Mouse (Mus musculus) heart, adult 9 months (tissue): Measurements from ENCODE around the gene Iltifb.
"Not testable (repeated sequence)": the region's sequence is repeated elsewhere in the genome, so short reads cannot be mapped to it uniquely, and the experiment has no call there.

ENCODE experiments used
- DNase-seq, 2 experiments: peaks; one replicate each; pipeline ENCODE4 v3.0.0; 2022; ENCODE audit warnings: low spot score in 2 of 2

The Iltifb gene

DNA sequence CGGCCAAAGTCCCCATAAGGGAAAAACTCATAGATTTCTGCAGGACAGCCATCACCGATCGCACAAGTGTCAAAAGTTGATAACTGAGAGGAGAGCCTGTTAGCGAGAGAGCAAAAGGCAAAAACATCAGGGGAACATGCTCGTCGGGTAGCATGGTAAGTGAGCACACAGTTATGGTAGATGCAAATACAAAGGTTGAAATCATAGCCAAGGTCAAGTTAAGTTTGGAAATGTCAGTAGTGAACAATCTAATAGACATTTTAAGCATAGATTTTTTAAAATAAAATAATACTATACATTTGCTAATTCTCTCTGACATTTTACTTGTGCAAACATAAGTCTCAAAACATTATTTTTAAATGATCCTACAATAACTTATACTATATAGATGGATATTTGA, at the start of gene Iltifb:
Gene Iltifb (minus strand): TSS at position 101 of the 400 bp plus-strand sequence.
- DNase-seq = no peak

DNA sequence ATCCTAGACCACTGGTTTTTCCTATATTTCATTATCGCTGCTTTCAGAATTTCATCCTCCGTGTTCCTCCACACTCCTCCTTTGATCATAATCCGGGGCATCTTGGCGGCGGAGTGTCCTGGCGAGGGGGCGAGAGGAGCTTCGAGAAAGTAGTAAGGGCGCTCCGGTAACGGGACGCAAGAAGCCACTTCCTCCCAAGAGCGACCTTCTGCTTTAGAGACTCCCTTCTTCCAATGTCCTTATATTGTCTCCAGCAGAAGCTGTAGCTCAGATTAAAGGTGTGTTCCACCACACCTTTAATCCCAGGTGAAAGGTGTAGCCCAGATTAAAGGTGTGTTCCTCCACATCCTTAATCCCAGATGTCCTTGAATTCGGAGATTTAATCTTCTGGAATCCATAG, 48.3 kb upstream of the Iltifb start, which contains the start of gene Gm9046:
Gene Gm9046 (minus strand): TSS at position 101 of the 400 bp plus-strand sequence.
- not testable (repeated sequence) for DNase-seq

DNA sequence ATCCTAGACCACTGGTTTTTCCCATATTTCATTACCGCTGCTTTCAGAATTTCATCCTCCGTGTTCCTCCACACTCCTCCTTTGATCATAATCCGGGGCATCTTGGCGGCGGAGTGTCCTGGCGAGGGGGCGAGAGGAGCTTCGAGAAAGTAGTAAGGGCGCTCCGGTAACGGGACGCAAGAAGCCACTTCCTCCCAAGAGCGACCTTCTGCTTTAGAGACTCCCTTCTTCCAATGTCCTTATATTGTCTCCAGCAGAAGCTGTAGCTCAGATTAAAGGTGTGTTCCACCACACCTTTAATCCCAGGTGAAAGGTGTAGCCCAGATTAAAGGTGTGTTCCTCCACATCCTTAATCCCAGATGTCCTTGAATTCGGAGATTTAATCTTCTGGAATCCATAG, 42.9 kb upstream of the Iltifb start, which contains the start of gene Gm9045:
Gene Gm9045 (minus strand): TSS at position 101 of the 400 bp plus-strand sequence.
- DNase-seq = not testable (repeated sequence)

DNA sequence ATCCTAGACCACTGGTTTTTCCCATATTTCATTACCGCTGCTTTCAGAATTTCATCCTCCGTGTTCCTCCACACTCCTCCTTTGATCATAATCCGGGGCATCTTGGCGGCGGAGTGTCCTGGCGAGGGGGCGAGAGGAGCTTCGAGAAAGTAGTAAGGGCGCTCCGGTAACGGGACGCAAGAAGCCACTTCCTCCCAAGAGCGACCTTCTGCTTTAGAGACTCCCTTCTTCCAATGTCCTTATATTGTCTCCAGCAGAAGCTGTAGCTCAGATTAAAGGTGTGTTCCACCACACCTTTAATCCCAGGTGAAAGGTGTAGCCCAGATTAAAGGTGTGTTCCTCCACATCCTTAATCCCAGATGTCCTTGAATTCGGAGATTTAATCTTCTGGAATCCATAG, 37.5 kb upstream of the Iltifb start, which contains the start of gene Gm9044:
Gene Gm9044 (minus strand): TSS at position 101 of the 400 bp plus-strand sequence.
- not testable (repeated sequence) for DNase-seq

DNA sequence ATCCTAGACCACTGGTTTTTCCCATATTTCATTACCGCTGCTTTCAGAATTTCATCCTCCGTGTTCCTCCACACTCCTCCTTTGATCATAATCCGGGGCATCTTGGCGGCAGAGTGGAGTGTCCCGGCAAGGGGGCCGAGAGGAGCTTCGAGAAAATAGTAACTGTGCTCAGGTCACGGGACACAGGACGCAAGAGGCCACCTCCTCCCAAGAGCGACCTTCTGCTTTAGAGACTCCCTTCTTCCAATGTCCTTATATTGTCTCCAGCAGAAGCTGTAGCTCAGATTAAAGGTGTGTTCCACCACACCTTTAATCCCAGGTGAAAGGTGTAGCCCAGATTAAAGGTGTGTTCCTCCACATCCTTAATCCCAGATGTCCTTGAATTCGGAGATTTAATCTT, 32.0 kb upstream of the Iltifb start, which contains the start of gene Gm9040:
Gene Gm9040 (minus strand): TSS at position 101 of the 400 bp plus-strand sequence.
- not testable (repeated sequence) for DNase-seq

DNA sequence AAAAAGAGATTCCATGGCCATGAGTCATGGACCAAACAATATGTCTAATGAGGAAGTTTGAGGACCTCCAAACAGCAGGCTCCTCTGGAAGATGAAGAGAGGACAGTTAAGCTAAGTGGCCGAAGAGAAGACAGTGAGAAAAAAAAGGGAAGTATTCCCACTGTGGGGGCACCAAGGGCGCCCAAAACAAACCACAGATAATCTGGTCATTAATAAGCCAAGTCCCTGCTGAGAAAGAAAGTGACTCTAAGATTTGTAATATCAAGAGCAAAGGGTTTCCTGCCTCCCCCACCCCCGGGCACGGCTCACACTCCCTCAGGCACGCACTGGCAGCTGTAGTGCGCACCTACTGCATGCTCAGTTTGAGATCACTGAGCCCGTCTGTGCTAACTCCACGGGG, 24.2 kb upstream of the Iltifb start:
- no peak for DNase-seq

DNA sequence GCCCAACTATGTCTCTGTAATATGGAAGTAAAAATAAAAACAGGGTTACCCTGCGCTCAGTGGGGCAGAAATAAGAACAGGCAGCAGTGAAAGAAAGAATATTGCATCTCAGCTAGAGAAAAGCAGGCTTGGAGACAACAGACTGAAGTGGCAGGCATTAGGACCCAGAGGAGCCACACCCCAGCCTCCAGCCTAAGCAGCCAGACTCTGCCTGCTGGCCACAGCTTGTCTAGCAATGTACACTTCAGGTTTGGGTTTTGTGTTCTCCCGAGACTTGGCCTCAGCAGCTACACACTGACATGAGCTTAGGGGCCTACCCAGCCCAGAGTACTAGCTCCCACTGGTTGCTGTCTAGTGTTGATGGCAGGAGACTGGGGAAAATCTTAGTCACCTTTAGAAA, 7.3 kb upstream of the Iltifb start:
- DNase-seq = not testable (repeated sequence)

DNA sequence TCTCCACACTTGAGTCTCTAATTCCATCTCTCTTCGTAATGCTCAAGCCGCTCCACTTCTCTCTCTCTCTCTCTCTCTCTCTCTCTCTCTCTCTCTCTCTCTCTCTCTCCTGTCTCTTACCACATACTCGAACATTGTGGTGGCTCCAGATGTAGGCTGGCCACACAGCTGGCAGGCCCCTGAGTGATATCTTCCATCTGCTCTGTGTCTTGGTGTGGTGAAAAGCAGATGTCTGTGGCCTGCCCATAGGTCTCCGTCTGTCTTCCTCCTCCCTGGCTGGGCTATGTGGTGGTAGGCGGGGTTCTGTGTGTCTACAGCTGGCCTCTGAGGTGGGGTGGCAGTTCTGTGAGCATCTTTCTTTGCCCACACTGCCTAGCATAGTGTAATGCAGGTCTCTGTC, 11.8 kb downstream of the Iltifb start:
- DNase-seq = not testable (repeated sequence)

DNA sequence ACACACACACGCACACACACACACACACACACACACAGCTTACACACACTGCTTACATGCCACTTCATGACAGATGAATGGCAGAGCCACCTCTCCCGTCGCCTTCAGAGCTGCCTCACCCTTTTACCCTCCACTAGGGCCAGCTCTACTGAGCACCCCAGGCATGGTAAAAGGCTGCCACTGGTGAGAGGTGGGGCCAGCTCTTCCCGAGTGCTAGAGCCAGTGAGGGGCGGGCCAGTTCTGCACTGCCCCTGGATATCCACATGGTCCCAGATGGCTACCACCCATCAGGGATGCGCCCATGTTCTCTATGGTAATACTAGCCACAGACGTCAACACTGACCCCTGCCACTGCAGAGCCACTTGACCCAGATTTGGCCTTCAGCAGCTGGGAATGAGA, 12.3 kb downstream of the Iltifb start:
- DNase-seq = not testable (repeated sequence)

DNA sequence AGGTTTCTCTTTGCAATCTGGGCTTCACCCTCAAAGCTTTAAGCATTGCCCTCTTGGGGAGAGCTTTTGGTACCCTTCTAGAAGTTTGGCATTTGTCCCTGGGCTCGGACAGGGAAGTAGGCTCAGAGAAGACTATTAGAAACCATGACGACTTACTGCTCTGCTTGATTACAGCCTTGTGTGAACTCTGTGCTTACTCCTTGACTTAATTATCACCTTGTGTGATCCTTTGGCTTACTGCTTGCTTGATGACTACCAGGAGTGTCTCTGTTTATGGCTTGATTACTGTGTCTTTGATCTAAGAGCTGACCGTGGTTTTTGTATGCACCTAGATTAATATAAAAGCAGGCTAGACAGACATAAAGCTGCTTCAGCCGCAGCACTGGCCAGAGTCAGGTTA, 16.8 kb downstream of the Iltifb start:
- DNase-seq = not testable (repeated sequence)

DNA sequence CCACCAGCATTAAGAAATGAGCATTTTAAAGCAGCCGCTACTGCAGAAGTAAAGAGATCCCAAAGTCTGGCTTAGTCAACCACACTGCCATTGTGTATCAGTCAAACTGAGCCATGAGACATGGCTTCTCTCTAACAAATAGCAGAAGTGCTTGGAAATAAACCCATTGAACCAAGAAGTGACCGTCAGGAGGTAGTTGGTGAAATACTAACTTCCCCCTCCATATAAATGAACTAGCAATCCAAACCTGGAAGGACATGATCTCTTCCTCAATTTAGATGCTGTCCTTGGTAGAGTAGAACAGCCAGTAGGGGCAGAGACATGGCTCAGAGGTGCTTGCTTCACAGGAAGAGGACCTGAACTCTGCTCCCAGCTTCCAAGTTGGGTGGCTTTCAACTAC, 23.4 kb downstream of the Iltifb start:
- not testable (repeated sequence) for DNase-seq

DNA sequence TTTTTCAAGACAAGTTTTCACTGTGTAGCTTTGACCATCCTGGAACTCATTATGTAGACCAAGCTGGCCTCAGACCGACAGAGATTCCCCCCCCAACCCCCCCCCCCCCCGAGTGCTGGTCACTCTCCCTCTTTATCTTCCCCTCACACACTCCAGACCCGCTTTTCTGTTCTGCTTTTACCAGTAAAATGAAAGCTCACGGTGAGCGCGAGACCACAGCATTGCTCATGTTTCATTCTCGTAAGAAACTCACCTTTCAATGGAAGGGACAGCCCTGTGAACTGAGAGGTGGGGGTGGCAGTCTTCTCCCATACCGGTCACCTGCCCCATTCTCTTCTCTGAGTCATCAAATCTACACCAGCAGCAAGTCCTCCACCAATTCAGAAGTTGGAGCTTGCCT, 26.0 kb downstream of the Iltifb start:
- not testable (repeated sequence) for DNase-seq

DNA sequence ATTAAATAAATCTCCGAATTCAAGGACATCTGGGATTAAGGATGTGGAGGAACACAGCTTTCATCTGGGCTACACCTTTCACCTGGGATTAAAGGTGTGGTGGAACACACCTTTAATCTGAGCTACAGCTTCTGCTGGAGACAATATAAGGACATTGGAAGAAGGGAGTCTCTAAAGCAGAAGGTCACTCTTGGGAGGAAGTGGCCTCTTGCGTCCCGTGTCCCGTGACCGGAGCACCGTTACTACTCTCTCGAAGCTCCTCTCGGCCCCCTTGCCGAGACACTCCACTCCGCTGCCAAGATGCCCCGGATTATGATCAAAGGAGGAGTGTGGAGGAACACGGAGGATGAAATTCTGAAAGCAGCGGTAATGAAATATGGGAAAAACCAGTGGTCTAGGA, 36.5 kb downstream of the Iltifb start, which contains the start of gene Gm32802:
Gene Gm32802 (plus strand): TSS at position 301 of the 400 bp plus-strand sequence.
- not testable (repeated sequence) for DNase-seq

DNA sequence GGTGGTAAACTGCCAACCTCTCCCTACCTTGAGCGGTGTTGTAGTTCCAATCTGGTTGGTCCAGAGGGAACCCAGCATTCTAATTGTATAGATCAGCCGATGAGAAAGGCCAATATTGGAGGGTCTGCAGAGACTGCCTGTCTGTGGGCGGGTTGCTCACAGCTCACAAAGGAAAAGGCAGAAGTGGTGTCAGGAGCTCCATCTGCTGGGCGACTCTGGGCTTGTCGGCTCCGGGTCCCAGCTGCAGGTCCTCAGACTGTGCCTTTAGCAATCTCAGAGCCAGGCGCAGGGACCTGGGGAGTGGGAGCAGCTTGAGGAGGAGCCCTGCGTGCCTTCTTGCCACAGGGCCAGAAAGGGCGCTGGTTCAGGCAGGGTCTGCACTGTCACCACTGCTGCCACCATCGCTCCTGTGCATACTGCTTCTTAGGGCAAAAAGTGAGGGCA, 44.0 kb downstream of the Iltifb start:
- DNase-seq = no peak

DNA sequence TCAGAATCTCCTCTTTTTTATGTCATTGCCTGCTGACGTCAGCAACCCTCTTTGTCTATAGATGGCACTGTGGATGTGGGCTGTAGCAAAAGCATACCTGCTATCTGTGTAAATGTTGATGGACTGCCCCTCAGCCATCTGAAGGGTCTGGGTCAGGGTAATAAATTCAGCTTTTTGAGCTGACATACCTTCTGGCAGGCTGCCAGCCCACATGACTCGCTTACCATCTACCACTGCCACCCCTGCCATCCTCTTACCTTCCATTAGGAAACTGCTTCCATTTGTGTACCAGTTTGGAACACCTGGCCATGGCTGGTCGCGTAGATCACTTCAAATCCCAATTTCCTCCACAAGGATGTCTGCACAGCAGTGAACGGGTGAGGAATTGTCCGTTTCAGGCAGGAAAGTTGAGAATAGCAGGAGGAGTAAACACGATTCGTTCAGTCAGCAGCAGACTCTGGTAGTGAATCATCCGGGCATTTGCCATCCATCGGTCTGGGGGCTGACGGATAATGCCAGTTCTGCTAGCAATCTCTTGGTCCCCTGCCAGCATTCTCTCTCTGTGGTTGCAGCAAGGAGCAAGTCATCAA, 45.7 kb downstream of the Iltifb start:
- DNase-seq = not testable (repeated sequence)

DNA sequence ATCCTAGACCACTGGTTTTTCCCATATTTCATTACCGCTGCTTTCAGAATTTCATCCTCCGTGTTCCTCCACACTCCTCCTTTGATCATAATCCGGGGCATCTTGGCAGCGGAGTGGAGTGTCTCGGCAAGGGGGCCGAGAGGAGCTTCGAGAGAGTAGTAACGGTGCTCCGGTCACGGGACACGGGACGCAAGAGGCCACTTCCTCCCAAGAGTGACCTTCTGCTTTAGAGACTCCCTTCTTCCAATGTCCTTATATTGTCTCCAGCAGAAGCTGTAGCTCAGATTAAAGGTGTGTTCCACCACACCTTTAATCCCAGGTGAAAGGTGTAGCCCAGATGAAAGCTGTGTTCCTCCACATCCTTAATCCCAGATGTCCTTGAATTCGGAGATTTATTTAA, 54.2 kb downstream of the Iltifb start, which contains the start of gene Gm32717:
Gene Gm32717 (minus strand): TSS at position 101 of the 400 bp plus-strand sequence.
- not testable (repeated sequence) for DNase-seq
